Mouse (Mus musculus) embryonic facial prominence, embryonic 13.5 days (tissue): ENCODE results near the gene Naaladl1. TPM values are rescaled to one million over a fixed set of nuclear protein-coding genes. Genes with fewer than 3 reads are reported as not detected.

ENCODE experiments used
- ATAC-seq: fragments of 200-750 bp; cut with Nextera tagmentation; 2 replicates; pipeline ENCODE4 v1.8.0; 2017; ENCODE audit warnings: low read depth; ENCODE audit not compliant: insufficient number of reproducible peaks, insufficient read depth, low FRiP score, low TSS enrichment
- H3K27ac ChIP-seq: fragments of 300-500 bp; sonication (generic); 2 replicates; pipeline ENCODE4 v1.5.1; 2015; ENCODE audit warnings: moderate library complexity, mild to moderate bottlenecking, inconsistent platforms
- H3K27me3 ChIP-seq: fragments of 300-500 bp; sonication (generic); 2 replicates; pipeline ENCODE4 v1.6.1; 2015; ENCODE audit warnings: mild to moderate bottlenecking, inconsistent platforms
- H3K36me3 ChIP-seq: fragments of 300-500 bp; sonication (generic); 2 replicates; pipeline ENCODE4 v1.6.1; 2015; ENCODE audit warnings: mild to moderate bottlenecking, inconsistent platforms
- H3K4me1 ChIP-seq: fragments of 300-500 bp; sonication (generic); 2 replicates; pipeline ENCODE4 v1.6.1; 2015; ENCODE audit warnings: inconsistent platforms
- H3K4me2 ChIP-seq: fragments of 300-500 bp; sonication (generic); 2 replicates; pipeline ENCODE4 v1.6.1; 2015; ENCODE audit warnings: moderate library complexity, mild to moderate bottlenecking, inconsistent platforms
- H3K4me3 ChIP-seq: fragments of 300-500 bp; sonication (generic); 2 replicates; pipeline ENCODE4 v1.5.1; 2015; ENCODE audit warnings: mild to moderate bottlenecking, inconsistent platforms
- H3K9ac ChIP-seq: fragments of 300-500 bp; sonication (generic); 2 replicates; pipeline ENCODE4 v1.6.1; 2015; ENCODE audit warnings: mild to moderate bottlenecking, inconsistent platforms
- H3K9me3 ChIP-seq: fragments of 300-500 bp; sonication (generic); 2 replicates; pipeline ENCODE4 v1.6.1; 2016; ENCODE audit warnings: inconsistent platforms
- WGBS: fragments of 180-500 bp; shearing (Covaris S2); methylation state at CpG from one replicate; pipeline ENCODE4 v1.1.7; 2015; ENCODE audit warnings: mixed read lengths; 5-methylcytosine and 5-hydroxymethylcytosine counted together
- polyA plus RNA-seq: library from polyadenylated mRNA; unstranded; fragments of >200 nt; fragmentation: Nextera tagmentation; extraction: Ambion mirVana; gene quantifications from 2 replicates; pipeline ENCODE4 v1.2.1, GENCODE M21; 2015

Gene Naaladl1
- polyA plus RNA-seq, 1 experiment from 2014 or later: 0.55 TPM

DNA sequence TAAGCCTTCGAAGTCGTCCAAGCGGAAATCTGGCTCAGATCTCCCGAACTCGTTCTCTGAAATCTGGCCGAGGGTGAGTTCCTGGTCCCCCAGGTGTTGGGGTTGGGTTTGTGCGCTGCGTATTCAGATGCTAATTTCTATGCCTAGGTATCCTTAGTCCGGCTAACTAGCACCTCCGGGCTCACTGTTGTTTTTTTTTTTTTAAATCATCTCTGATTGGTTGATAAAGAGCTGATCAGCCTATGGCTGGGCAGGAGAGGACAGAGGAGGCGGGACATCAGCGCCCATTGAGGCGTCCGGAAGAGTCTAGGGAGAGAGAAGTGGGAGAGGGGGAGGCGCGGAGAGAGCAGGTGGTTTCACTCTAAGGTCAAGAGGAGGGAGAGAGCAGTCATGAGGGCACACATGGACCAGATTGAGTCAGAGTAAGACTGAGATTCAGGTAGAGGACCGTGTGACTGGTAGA, 20.1 kb upstream of the Naaladl1 start:
- Histone ChIP-seq H3K4me3 (peak overlapping the region; percentile 76), H3K27ac (peak overlapping the region; percentile 58), H3K36me3 (peaks cover 55% of the 10 kb centered on the region), H3K9ac (peak overlapping the region; percentile 79), H3K4me2 (peak overlapping the region; percentile 93), H3K4me1 (peaks cover 23% of the 10 kb centered on the region), H3K9me3 (no peaks in the 10 kb centered on the region), H3K27me3 (no peaks in the 10 kb centered on the region)
- peak; percentile 48; the same call in 1 of the 2 replicates for ATAC-seq
- WGBS: under 1% methylated on average over 17 of the region's 17 CpGs

DNA sequence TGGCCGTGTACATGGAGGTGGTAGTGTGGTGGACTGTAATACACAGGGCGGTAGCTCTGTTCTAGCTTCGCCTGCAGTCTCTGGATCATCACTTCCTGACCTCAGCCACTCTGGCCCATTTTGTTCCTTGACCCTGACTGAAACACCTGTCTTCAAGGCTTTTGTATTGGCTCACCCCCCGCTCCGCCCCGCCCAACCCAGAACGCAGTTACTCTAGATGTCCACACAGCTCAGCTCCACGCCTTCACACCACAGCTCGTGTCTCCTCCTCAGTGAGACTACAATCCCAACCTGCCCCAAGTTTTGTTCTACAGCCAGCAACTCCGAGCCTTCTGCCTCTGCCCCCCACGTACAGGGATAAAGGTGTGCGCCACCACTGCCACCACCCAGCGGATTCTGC, 16.7 kb upstream of the Naaladl1 start:
- Histone ChIP-seq H3K9me3 (no peaks in the 10 kb centered on the region), H3K4me2 (no peak overlapping the region), H3K36me3 (peaks cover 62% of the 10 kb centered on the region), H3K4me3 (no peak overlapping the region), H3K4me1 (peaks cover 16% of the 10 kb centered on the region), H3K27me3 (no peaks in the 10 kb centered on the region), H3K9ac (no peak overlapping the region), H3K27ac (no peak overlapping the region)
- no peak for ATAC-seq
- 93% methylated on average over 13 of the region's 13 CpGs for WGBS

DNA sequence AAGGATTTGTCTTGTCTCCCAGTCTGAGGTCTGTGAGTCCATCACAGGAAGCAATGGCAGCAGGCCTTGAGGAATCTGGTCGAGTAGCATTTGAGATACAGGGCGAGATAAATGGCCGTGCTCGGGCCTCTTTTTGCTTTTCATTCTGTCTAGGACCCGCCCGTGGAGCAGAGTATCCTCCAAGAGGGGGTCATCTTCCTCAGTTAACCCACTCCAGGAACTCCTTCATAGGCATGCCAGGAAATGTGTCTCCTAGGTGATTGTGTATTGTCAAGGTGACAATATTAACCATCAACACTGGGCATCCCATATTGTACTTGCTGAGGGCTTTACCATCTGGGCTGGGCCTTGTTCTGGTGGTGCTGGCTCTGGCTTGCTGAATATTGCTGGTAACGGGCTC, 11.5 kb upstream of the Naaladl1 start, which contains the start of gene AC131692.1:
AC131692.1 (plus strand) TSS at position 301 of the 400 bp plus-strand sequence.
- no peak for ATAC-seq
- H3K4me1 ChIP-seq: no peaks in the 10 kb centered on the region
- no peaks in the 10 kb centered on the region for H3K27me3 ChIP-seq
- H3K9ac ChIP-seq: 0 out of 2 replicates have a peak within 1 kb of the TSS, but pooled peaks have one; percentile 11
- no peak within 1 kb of the TSS for H3K4me3 ChIP-seq
- H3K27ac ChIP-seq: no peak within 1 kb of the TSS
- H3K4me2 ChIP-seq: no peak within 1 kb of the TSS
- peaks cover 79% of the 10 kb centered on the region for H3K36me3 ChIP-seq
- 92% methylated on average over 7 of the region's 7 CpGs for WGBS
- H3K9me3 ChIP-seq: no peaks in the 10 kb centered on the region

DNA sequence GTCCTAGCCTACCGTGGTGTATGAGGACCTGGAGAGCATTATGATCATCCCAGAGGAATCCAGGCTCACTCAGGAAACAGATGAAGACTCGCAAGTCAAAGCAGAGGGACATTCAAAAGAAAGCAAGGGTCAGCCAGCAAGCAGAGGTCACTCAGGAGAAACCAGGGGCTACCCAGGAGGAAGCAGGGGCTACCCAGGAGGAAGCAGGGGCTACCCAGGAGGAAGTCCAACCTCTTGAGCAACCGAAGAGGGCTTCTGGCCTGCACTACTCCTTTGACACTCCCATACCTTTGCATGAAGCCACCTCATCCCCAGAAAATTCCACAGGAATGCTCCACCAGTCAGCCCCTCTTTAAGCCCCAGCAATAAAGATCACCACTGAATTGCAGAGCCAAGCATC, 7.7 kb upstream of the Naaladl1 start:
- H3K27me3 ChIP-seq: no peaks in the 10 kb centered on the region
- 82% methylated on average over 3 of the region's 3 CpGs for WGBS
- H3K27ac ChIP-seq: no peak overlapping the region
- no peak overlapping the region for H3K4me3 ChIP-seq
- no peak overlapping the region for H3K4me2 ChIP-seq
- no peaks in the 10 kb centered on the region for H3K9me3 ChIP-seq
- ATAC-seq: no peak
- H3K36me3 ChIP-seq: peaks cover 48% of the 10 kb centered on the region
- peaks cover 7% of the 10 kb centered on the region; the same call in 1 of the 2 replicates for H3K4me1 ChIP-seq
- H3K9ac ChIP-seq: no peak overlapping the region

DNA sequence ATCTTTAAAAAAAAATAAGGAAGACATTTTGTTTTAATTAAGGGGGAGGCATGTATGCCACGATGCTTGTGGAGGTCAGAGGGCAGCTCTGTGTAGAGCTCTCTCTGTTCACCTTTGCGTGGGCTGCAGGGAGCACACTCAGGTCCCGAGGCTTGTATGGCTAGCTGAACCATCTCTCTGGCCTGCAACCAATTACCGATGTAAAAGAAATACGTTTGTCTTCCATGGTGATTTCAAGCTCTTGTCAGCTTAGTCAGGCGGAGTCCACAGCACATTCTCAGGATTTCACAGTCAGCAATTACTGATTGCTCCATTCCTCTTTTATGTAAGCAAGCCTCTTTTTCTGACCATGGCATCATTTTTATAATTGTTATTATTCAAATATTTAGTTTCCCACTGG, 4.4 kb upstream of the Naaladl1 start:
- H3K36me3 ChIP-seq: peaks cover 19% of the 10 kb centered on the region; the same call in 1 of the 2 replicates
- H3K9me3 ChIP-seq: no peaks in the 10 kb centered on the region
- no peak for ATAC-seq
- H3K4me1 ChIP-seq: peaks cover 7% of the 10 kb centered on the region; the same call in 1 of the 2 replicates
- WGBS: 16% methylated on average over 6 of the region's 6 CpGs
- H3K4me2 ChIP-seq: no peak overlapping the region
- H3K9ac ChIP-seq: no peak overlapping the region
- H3K4me3 ChIP-seq: no peak overlapping the region
- no peaks in the 10 kb centered on the region for H3K27me3 ChIP-seq
- H3K27ac ChIP-seq: no peak overlapping the region

DNA sequence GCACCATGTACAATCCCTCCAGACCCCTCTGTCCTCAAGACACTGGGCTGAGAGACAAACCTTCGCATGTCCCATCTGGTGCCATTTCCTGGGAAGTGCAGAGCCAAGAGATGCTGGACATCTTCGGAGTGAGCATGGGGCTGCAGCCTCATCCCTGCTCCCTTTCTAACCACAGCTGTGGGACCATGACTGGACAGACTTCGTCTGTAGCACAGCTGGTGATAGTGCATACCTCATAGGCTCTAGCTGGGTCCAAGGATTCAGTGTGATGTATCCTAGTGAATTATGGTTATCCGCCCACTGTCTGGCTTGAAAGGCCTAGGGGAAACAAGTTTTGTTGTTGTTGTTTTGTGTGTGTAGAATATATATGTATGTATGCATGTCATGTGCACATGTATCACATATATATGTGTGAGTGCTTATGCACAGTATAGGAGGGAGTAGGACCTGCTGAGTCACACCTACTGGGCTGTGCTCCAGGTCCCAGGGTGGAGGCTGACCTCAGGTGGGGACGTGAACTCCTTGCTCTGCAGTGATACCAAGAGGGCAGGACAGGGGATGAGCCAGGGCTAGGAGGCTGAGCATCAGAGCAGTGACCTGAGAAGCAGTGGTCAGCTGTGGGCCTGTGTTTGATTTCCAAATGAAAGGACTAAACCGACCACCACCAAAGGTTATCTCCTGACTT, 3.3 kb upstream of the Naaladl1 start:
- Histone ChIP-seq H3K4me1 (peaks cover 7% of the 10 kb centered on the region; the same call in 1 of the 2 replicates), H3K27me3 (no peaks in the 10 kb centered on the region), H3K4me2 (no peak overlapping the region), H3K9ac (no peak overlapping the region), H3K4me3 (no peak overlapping the region), H3K27ac (no peak overlapping the region), H3K36me3 (peaks cover 13% of the 10 kb centered on the region; the same call in 1 of the 2 replicates), H3K9me3 (no peaks in the 10 kb centered on the region)
- peak; percentile 68; the same call in 1 of the 2 replicates for ATAC-seq
- WGBS: 78% methylated on average over 6 of the region's 6 CpGs

DNA sequence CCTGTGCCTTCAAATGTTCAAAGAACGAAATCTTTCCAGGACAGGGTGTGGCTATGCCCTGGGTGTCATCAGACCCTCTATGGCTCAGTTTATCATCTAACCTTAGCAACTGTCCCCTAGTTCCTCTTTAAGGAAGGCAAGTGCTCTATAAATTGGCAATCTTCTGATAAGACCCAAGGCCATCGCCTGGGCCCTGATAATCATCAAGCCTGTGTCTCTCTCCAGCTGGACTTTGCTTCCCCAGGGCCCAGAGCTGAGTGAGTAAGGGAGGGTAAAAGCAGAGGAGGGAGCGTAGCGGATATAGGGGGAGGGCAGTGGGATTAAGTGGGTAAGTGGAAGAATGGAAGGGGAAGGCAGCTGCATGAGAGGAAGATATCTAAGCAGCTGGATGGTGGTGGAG, 1.1 kb upstream of the Naaladl1 start:
- no peaks in the 10 kb centered on the region for H3K27me3 ChIP-seq
- H3K4me1 ChIP-seq: peaks cover 7% of the 10 kb centered on the region; the same call in 1 of the 2 replicates
- no peak overlapping the region for H3K4me2 ChIP-seq
- H3K9me3 ChIP-seq: no peaks in the 10 kb centered on the region
- 81% methylated on average over 4 of the region's 4 CpGs for WGBS
- H3K27ac ChIP-seq: no peak overlapping the region
- ATAC-seq: no peak
- H3K4me3 ChIP-seq: no peak overlapping the region
- 0 out of 2 replicates have a peak, but pooled peaks cover 1% of the 10 kb centered on the region for H3K36me3 ChIP-seq
- no peak overlapping the region for H3K9ac ChIP-seq

DNA sequence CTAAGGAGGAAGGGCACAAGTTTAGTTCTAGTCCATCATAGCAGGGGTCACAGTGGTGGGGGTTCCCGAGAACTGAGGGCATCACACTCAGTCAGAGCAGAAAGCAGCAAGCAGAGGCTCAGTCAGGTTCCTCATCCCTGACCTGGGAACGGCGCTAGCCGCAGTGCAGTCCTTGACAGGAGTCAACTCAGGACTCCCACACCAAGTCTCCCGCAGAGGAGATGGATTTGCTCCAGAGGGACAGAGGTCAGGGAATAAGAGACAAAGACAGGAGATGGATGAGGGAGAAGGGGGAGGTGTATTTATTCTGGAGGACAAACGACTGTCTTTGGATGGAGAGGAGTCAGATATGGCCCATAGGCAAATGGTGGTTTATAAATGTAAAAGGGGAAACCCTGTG, 7.5 kb downstream of the Naaladl1 start:
- Histone ChIP-seq H3K4me1 (peaks cover 14% of the 10 kb centered on the region), H3K27me3 (no peaks in the 10 kb centered on the region), H3K36me3 (peaks cover 37% of the 10 kb centered on the region), H3K9me3 (no peaks in the 10 kb centered on the region), H3K4me3 (no peak overlapping the region), H3K27ac (no peak overlapping the region), H3K9ac (no peak overlapping the region), H3K4me2 (no peak overlapping the region)
- WGBS: 78% methylated on average over 6 of the region's 6 CpGs
- ATAC-seq: no peak

DNA sequence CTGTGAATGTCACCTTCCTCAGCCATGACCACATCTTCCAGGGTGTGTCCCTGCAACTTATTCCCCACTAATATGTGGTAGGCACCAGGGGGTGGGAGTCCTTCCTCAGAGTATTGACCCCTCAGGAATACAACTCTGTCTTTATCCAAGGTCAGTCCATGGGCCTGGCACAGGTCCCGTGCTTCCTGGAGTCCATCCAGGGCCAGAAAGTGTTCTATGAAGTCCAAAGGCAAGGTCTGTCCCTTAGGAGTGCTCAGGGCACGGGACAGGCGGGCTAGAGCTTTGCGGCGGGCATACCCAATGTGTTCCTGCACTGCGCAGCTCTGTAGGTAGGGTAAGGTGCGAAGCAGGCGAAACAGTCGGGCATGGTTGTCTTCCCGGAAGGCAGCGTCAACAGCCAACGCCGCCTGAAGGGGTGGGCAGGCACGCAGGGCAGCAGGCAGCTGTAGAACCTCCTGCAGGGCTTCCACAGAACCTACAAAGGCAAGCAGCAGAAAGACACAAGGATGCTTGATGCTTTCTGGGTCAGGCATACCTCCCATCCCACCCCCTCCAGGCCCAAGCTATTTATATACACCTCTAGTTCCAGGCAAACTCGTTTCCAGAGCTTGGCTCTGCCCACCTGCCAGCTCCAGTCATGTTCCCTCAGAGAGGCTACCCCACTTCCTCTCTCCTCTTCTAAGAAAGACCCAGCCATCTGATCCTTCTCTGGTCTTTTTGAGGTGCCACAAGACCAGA, 10.7 kb downstream of the Naaladl1 start:
- peaks cover 41% of the 10 kb centered on the region for H3K36me3 ChIP-seq
- 0 out of 2 replicates have a peak overlapping the region, but pooled peaks have one; percentile 94 for H3K4me3 ChIP-seq
- 88% methylated on average over 15 of the region's 15 CpGs for WGBS
- no peak for ATAC-seq
- H3K27ac ChIP-seq: no peak overlapping the region
- peak overlapping the region; percentile 91; the same call in 1 of the 2 replicates for H3K9ac ChIP-seq
- H3K9me3 ChIP-seq: no peaks in the 10 kb centered on the region
- no peaks in the 10 kb centered on the region for H3K27me3 ChIP-seq
- peaks cover 19% of the 10 kb centered on the region for H3K4me1 ChIP-seq
- peak overlapping the region; percentile 89 for H3K4me2 ChIP-seq

DNA sequence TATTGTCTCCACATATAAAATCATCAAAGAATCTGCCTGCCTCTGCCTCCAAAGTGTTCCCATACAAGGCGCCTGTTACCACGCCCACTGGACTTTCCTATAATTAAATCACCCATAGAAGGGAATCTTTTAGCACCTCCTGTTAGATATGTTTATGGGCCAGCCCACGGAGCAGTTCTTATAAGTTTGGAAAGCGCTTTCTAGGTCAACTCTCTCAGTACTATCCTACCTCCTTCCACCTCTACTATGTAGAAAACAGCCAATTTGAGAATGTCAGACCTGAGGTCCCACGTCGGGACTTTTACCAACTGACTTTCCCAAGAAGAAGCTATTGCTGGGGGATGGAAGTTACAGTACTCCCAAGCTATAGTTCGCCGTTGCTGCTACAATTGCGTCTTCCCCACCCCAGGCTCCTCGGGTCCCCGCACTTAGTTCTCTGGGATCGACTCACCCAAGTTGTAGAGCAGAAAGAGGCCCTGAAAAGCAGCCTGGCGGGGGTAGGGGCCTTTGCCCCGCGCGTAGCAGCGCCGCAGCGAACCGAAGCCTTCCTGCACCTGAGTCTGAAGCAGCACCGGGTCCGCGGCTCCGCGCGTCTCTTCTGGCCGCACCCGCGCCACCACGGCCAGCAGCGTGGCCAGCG, 11.9 kb downstream of the Naaladl1 start:
- no peaks in the 10 kb centered on the region for H3K9me3 ChIP-seq

DNA sequence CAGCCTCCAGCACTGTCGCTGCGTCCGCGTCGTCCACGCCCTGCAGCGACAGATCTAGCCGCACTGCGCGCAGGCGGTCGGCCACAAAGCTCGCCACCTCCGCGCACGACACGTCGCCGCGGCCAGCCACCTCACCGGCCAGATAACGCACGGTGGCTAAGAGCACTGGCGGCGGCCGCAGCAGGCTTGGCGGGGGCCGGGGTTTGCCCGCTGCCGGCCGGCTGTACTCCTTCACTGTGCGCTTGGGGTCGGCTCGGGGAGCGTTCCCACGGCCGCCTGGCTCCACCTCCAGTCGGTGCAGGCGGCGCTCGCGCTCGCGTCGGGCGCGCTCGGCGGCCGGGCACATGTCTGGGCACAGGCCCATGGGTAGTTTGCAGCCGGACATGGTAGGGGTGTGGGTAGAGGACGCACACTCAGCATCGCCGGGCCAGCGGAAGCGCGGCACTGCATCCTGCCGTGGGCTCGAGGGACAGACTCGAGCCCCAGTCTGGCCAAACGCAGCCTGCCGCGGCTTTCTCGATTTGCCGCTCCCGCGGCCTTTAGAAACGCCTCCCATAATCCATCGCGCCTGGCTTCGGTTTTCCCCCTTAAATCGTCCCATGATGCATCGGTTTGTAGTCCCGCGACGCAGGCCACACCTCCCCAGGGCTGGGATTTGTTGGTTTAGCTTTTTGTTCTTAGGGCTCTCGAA, 12.5 kb downstream of the Naaladl1 start, which contains the start of gene Sac3d1:
Sac3d1 (minus strand) TSS at position 665 of the 691 bp plus-strand sequence.
- Histone ChIP-seq H3K27me3 (no peaks in the 10 kb centered on the region), H3K27ac (peak within 1 kb of the TSS; percentile 96), H3K4me3 (peak within 1 kb of the TSS; percentile 94), H3K9me3 (no peaks in the 10 kb centered on the region), H3K9ac (peak within 1 kb of the TSS; percentile 91), H3K36me3 (peaks cover 43% of the 10 kb centered on the region), H3K4me1 (peaks cover 19% of the 10 kb centered on the region), H3K4me2 (peak within 1 kb of the TSS; percentile 89)
- under 1% methylated on average over 77 of the region's 77 CpGs for whole genome bisulfite sequencing
- ATAC-seq: peak; percentile 76

More for the DNA sequence above, 11.9 kb downstream of the Naaladl1 start:
- Histone ChIP-seq H3K27ac (peak overlapping the region; percentile 96), H3K36me3 (peaks cover 44% of the 10 kb centered on the region), H3K9ac (peak overlapping the region; percentile 91), H3K4me2 (peak overlapping the region; percentile 89), H3K4me3 (peak overlapping the region; percentile 94), H3K4me1 (peaks cover 19% of the 10 kb centered on the region), H3K27me3 (no peaks in the 10 kb centered on the region)
- WGBS: 5% methylated on average over 32 of the region's 32 CpGs
- no peak for ATAC-seq
